Mouse (Mus musculus): ENCODE measurements around the gene Nipsnap3b. TPM values are rescaled to one million over a fixed set of nuclear protein-coding genes. Genes with fewer than 3 reads are reported as not detected.
A peak's percentile ranks its signal among the peaks of the same experiment; 100 is the strongest.

Gene Nipsnap3b
- polyA plus RNA-seq, 2 experiments, result 13.2 to 38.4 TPM

GRCm38 (mm10) chr4:53030326-53030948 lies 18.8 kb downstream of the Nipsnap3b start:
- ATAC-seq (ENCODE audit: insufficient read depth) (no peak), DNase-seq (ENCODE audit: low read depth in 3 of 3, low spot score in 3 of 3) (no peak)
- WGBS (ENCODE audit: insufficient replicate concordance), result 48% methylated on average over 8 of the region's 8 CpGs
- no peaks in the 10 kb centered on the region for H3K27me3 ChIP-seq (ENCODE audit: control insufficient read depth, insufficient read depth, low read length)
- H3K4me3 ChIP-seq (ENCODE audit: insufficient read depth in 1 of 2, low read depth in 2 of 2, low read length in 2 of 2), result no peak overlapping the region
- H3K4me2 ChIP-seq (ENCODE audit: low read depth), result no peak overlapping the region
- H3K36me3 ChIP-seq (replicated peaks; ENCODE audit: control insufficient read depth, insufficient read depth, low read depth), result no peaks in the 10 kb centered on the region
- TF ChIP-seq CTCF (IDR thresholded peaks at IDR 0.05; ENCODE audit: low read depth) (peak; percentile 6; the same call in 1 of the 2 replicates), EP300 (IDR thresholded peaks at IDR 0.05; ENCODE audit: low read depth) (no peak)
- H3K9me3 ChIP-seq (ENCODE audit: control insufficient read depth, low read length), result no peaks in the 10 kb centered on the region
- H3K4me1 ChIP-seq (replicated peaks; ENCODE audit: control insufficient read depth in 2 of 2, insufficient read depth in 2 of 2, low read length in 1 of 2), result no peaks in the 10 kb centered on the region
- H3K9ac ChIP-seq (replicated peaks), result no peak overlapping the region
- H3K27ac ChIP-seq, result no peak overlapping the region

DNA sequence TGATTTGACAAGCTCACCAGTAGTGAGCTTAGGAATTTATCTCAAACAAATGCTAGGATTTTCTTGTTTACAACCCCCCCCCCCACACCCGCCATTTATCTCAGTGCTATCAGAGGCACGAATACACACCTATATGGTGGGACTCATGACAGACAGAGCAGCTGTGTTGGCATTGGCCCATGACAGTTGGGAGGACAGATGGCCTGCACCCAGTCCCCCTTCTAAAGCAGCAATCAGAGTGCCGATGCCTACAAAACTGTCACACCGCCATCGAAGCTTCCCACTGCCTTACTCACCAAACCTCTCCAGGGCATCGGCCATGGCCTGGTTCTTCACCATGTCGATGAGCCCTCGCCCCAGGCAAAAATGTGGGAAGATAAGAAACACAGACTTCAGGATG lies 32.1 kb downstream of the Nipsnap3b start:
- Histone ChIP-seq H3K36me3 (replicated peaks; ENCODE audit: control insufficient read depth, insufficient read depth, low read depth) (no peaks in the 10 kb centered on the region; the same call in none of the 2 replicates), H3K9me3 (ENCODE audit: control insufficient read depth, low read length) (no peaks in the 10 kb centered on the region), H3K4me1 (replicated peaks; ENCODE audit: control insufficient read depth in 2 of 2, insufficient read depth in 2 of 2, low read length in 1 of 2) (no peaks in the 10 kb centered on the region), H3K9ac (replicated peaks) (no peak overlapping the region), H3K4me3 (ENCODE audit: insufficient read depth in 1 of 2, low read depth in 2 of 2, low read length in 2 of 2) (no peak overlapping the region), H3K27ac (no peak overlapping the region), H3K4me2 (ENCODE audit: low read depth) (no peak overlapping the region), H3K27me3 (ENCODE audit: control insufficient read depth, insufficient read depth, low read length) (no peaks in the 10 kb centered on the region)
- no peak for ATAC-seq (ENCODE audit: insufficient read depth)
- TF ChIP-seq CTCF (IDR thresholded peaks at IDR 0.05; ENCODE audit: low read depth) (no peak), EP300 (IDR thresholded peaks at IDR 0.05; ENCODE audit: low read depth) (no peak)
- 62% methylated on average over 8 of the region's 8 CpGs for WGBS (ENCODE audit: insufficient replicate concordance)
- DNase-seq (ENCODE audit: low read depth in 3 of 3, low spot score in 3 of 3), result no peak

DNA sequence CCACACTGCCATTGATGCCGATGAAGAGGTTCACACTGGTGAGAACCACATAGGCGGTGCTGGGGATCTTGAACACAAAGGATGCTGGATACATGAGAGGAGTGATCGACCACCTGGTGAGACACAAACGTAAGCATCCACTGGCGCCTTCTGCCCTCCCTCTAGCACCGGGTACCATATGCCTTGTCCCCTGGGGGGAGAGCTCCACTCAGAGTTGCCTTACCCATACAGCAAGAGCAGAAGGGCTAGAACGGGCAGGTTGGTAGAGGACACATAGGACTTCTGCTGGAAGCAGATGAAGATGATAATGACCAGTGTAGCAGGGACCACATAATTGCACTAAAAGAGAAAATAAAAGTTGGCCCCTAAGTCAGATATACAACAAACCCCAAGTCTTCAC lies 34.1 kb downstream of the Nipsnap3b start:
- TF ChIP-seq CTCF (IDR thresholded peaks at IDR 0.05; ENCODE audit: low read depth) (no peak), EP300 (IDR thresholded peaks at IDR 0.05; ENCODE audit: low read depth) (no peak)

GRCm38 (mm10) chr4:53046238-53047022 lies 34.8 kb downstream of the Nipsnap3b start:
- Histone ChIP-seq H3K4me3 (ENCODE audit: insufficient read depth in 1 of 2, low read depth in 2 of 2, low read length in 2 of 2) (no peak overlapping the region), H3K27ac (no peak overlapping the region), H3K9ac (replicated peaks) (no peak overlapping the region), H3K27me3 (ENCODE audit: control insufficient read depth, insufficient read depth, low read length) (no peaks in the 10 kb centered on the region), H3K4me1 (replicated peaks; ENCODE audit: control insufficient read depth in 2 of 2, insufficient read depth in 2 of 2, low read length in 1 of 2) (no peaks in the 10 kb centered on the region), H3K4me2 (ENCODE audit: low read depth) (no peak overlapping the region), H3K9me3 (ENCODE audit: control insufficient read depth, low read length) (no peaks in the 10 kb centered on the region), H3K36me3 (replicated peaks; ENCODE audit: control insufficient read depth, insufficient read depth, low read depth) (no peaks in the 10 kb centered on the region; the same call in none of the 2 replicates)
- TF ChIP-seq CTCF (IDR thresholded peaks at IDR 0.05; ENCODE audit: low read depth) (no peak), EP300 (IDR thresholded peaks at IDR 0.05; ENCODE audit: low read depth) (no peak)
- no peak for ATAC-seq (ENCODE audit: insufficient read depth)
- no peak for DNase-seq (ENCODE audit: low read depth in 3 of 3, low spot score in 3 of 3)
- WGBS (ENCODE audit: insufficient replicate concordance), result 64% methylated on average over 9 of the region's 9 CpGs

More for the DNA sequence above, 34.1 kb downstream of the Nipsnap3b start:
- H3K9me3 ChIP-seq (ENCODE audit: control insufficient read depth, low read length), result no peaks in the 10 kb centered on the region
- no peak overlapping the region for H3K27ac ChIP-seq
- no peak for DNase-seq (ENCODE audit: low read depth in 3 of 3, low spot score in 3 of 3)
- no peak for ATAC-seq (ENCODE audit: insufficient read depth)
- WGBS (ENCODE audit: insufficient replicate concordance), result 73% methylated on average over 7 of the region's 7 CpGs
- no peaks in the 10 kb centered on the region for H3K27me3 ChIP-seq (ENCODE audit: control insufficient read depth, insufficient read depth, low read length)
- no peaks in the 10 kb centered on the region for H3K4me1 ChIP-seq (replicated peaks; ENCODE audit: control insufficient read depth in 2 of 2, insufficient read depth in 2 of 2, low read length in 1 of 2)
- H3K4me2 ChIP-seq (ENCODE audit: low read depth), result no peak overlapping the region
- H3K4me3 ChIP-seq (ENCODE audit: insufficient read depth in 1 of 2, low read depth in 2 of 2, low read length in 2 of 2), result no peak overlapping the region
- H3K9ac ChIP-seq (replicated peaks), result no peak overlapping the region
- H3K36me3 ChIP-seq (replicated peaks; ENCODE audit: control insufficient read depth, insufficient read depth, low read depth), result no peaks in the 10 kb centered on the region; the same call in none of the 2 replicates

DNA sequence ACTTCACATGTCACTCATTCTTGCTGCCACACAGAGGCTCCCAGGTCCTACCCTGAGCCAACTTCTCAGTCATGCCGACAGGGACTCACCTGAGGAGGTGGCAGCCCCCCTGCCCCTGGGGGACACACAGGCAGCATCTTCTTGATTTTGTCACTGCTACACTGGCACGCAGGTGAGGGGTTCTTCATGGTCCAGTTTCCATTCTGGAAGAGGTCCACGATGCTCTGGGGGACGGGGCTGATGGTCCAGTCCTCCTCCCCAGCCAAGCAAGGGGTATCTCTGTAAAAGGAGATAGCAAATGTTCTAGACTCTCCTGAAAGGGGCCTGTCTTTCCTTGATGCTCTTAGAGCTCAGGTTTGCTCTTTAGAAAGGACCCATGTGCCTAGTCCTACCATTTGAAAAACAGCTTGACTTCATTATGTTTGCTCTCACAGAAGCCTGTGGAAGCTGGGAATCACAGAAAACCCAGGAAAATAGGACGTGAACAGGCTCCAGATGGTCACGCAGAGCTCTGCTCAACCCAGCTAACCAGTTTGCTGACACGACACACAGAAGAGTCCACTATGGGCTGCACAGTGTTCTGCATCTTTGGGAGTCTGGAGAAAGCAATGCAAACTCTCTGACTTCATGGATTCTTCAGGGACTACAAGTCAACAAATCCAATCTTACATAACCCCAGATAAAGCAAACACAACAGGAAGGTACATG lies 50.8 kb downstream of the Nipsnap3b start:
- ATAC-seq (ENCODE audit: insufficient read depth), result no peak
- TF ChIP-seq EP300 (IDR thresholded peaks at IDR 0.05; ENCODE audit: low read depth), result no peak
- no peak for TF ChIP-seq CTCF (IDR thresholded peaks at IDR 0.05; ENCODE audit: low read depth)
- Histone ChIP-seq H3K27me3 (ENCODE audit: control insufficient read depth, insufficient read depth, low read length) (no peaks in the 10 kb centered on the region), H3K4me2 (ENCODE audit: low read depth) (no peak overlapping the region), H3K27ac (no peak overlapping the region), H3K4me1 (replicated peaks; ENCODE audit: control insufficient read depth in 2 of 2, insufficient read depth in 2 of 2, low read length in 1 of 2) (no peaks in the 10 kb centered on the region), H3K4me3 (ENCODE audit: insufficient read depth in 1 of 2, low read depth in 2 of 2, low read length in 2 of 2) (no peak overlapping the region), H3K9me3 (ENCODE audit: control insufficient read depth, low read length) (no peaks in the 10 kb centered on the region), H3K9ac (replicated peaks) (no peak overlapping the region), H3K36me3 (replicated peaks; ENCODE audit: control insufficient read depth, insufficient read depth, low read depth) (no peaks in the 10 kb centered on the region)
- DNase-seq (ENCODE audit: low read depth in 3 of 3, low spot score in 3 of 3), result no peak
- 64% methylated on average over 7 of the region's 7 CpGs for WGBS (ENCODE audit: insufficient replicate concordance)

Other genes starting within 250 kb of the Nipsnap3b start
- gene Olfr275, start 197.3 kb upstream of the Nipsnap3b start, polyA plus RNA-seq (2012; rRNA removed), result not detected in 2 replicates
- not detected in 2 replicates for gene Olfr275, start 197.3 kb upstream of the Nipsnap3b start, polyA plus RNA-seq (2014; fragmentation: Nextera tagmentation; extraction: Ambion mirVana)
- gene Olfr273, start 152.6 kb upstream of the Nipsnap3b start, polyA plus RNA-seq (2012; rRNA removed), result not detected in 2 replicates
- gene Olfr273, start 152.6 kb upstream of the Nipsnap3b start, polyA plus RNA-seq (2014; fragmentation: Nextera tagmentation; extraction: Ambion mirVana), result not detected in 2 replicates
- 0.03 and 0.04 TPM in 2 replicates for gene Olfr272, start 92.7 kb upstream of the Nipsnap3b start, polyA plus RNA-seq (2012; rRNA removed)
- gene Olfr272, start 92.7 kb upstream of the Nipsnap3b start, polyA plus RNA-seq (2014; fragmentation: Nextera tagmentation; extraction: Ambion mirVana), result not detected in 2 replicates
- gene Olfr270, start 47.3 kb upstream of the Nipsnap3b start, polyA plus RNA-seq (2012; rRNA removed), result not detected in 2 replicates
- gene Olfr270, start 47.3 kb upstream of the Nipsnap3b start, polyA plus RNA-seq (2014; fragmentation: Nextera tagmentation; extraction: Ambion mirVana), result not detected in 2 replicates
- not detected in 2 replicates for gene Nipsnap3a, start 22.6 kb upstream of the Nipsnap3b start, polyA plus RNA-seq (2012; rRNA removed)
- gene Nipsnap3a, start 22.6 kb upstream of the Nipsnap3b start, polyA plus RNA-seq (2014; fragmentation: Nextera tagmentation; extraction: Ambion mirVana), result not detected in 2 replicates
- 5.7 and 7.0 TPM in 2 replicates for gene Abca1, start 148.0 kb downstream of the Nipsnap3b start, polyA plus RNA-seq (2012; rRNA removed)
- 12.0 and 13.1 TPM in 2 replicates for gene Abca1, start 148.0 kb downstream of the Nipsnap3b start, polyA plus RNA-seq (2014; fragmentation: Nextera tagmentation; extraction: Ambion mirVana)

Data from liver, embryonic 14.5 days (tissue).